Mouse (Mus musculus) liver, embryonic 15.5 days (tissue): ENCODE data around the gene Pus3. TPM values are rescaled to one million over a fixed set of nuclear protein-coding genes. Genes with fewer than 3 reads are reported as not detected.

Experiments
- ATAC-seq: fragments of 200-750 bp; cut with Nextera tagmentation; 2 replicates; pipeline ENCODE4 v1.8.0; 2017; ENCODE audit warnings: moderate number of reproducible peaks, mild to moderate bottlenecking, moderate library complexity; ENCODE audit not compliant: insufficient read depth
- H3K27ac ChIP-seq: fragments of 300-500 bp; sonication (generic); replicated peaks from 2 replicates; pipeline ENCODE4 v1.5.1; 2015; ENCODE audit warnings: mild to moderate bottlenecking, inconsistent platforms
- H3K27me3 ChIP-seq: fragments of 300-500 bp; sonication (generic); 2 replicates; pipeline ENCODE4 v1.6.1; 2015; ENCODE audit warnings: mild to moderate bottlenecking, inconsistent platforms
- H3K36me3 ChIP-seq: fragments of 300-500 bp; sonication (generic); replicated peaks from 2 replicates; pipeline ENCODE4 v1.6.1; 2015; ENCODE audit warnings: moderate library complexity, mild to moderate bottlenecking, inconsistent platforms
- H3K4me1 ChIP-seq: fragments of 300-500 bp; sonication (generic); replicated peaks from 2 replicates; pipeline ENCODE4 v1.6.1; 2015; ENCODE audit warnings: inconsistent platforms
- H3K4me2 ChIP-seq: fragments of 300-500 bp; sonication (generic); 2 replicates; pipeline ENCODE4 v1.6.1; 2015; ENCODE audit warnings: moderate library complexity, mild to moderate bottlenecking, inconsistent platforms
- H3K4me3 ChIP-seq: fragments of 300-500 bp; sonication (generic); replicated peaks from 2 replicates; pipeline ENCODE4 v1.5.1; 2015; ENCODE audit warnings: mild to moderate bottlenecking, inconsistent platforms
- H3K9ac ChIP-seq: fragments of 300-500 bp; sonication (generic); 2 replicates; pipeline ENCODE4 v1.6.1; 2015; ENCODE audit warnings: moderate library complexity, mild to moderate bottlenecking, inconsistent platforms
- H3K9me3 ChIP-seq: fragments of 300-500 bp; sonication (generic); replicated peaks from 2 replicates; pipeline ENCODE4 v1.6.1; 2016; ENCODE audit warnings: inconsistent platforms
- WGBS: fragments of 180-500 bp; shearing (Covaris S2); methylation state at CpG from one replicate; pipeline ENCODE4 v1.1.7; 2015; ENCODE audit warnings: mixed read lengths; ENCODE audit not compliant: insufficient replicate concordance; 5-methylcytosine and 5-hydroxymethylcytosine counted together
- polyA plus RNA-seq: library from polyadenylated mRNA; unstranded; fragments of >200 nt; fragmentation: Nextera tagmentation; extraction: Ambion mirVana; gene quantifications from 2 replicates; pipeline ENCODE4 v1.2.1, GENCODE M21; 2015

The Pus3 gene
- 6.0 and 6.4 TPM in 2 replicates for polyA plus RNA-seq

GRCm38 (mm10) chr9:35558257-35559008, at the start of gene Pus3, which contains the start of gene Ddx25:
Gene Pus3 (plus strand): TSS chr9:35558595.
Gene Ddx25 (minus strand): TSS chr9:35558528.
- peak within 1 kb of the TSS; percentile 78 for H3K4me2 ChIP-seq
- H3K9ac ChIP-seq = peak within 1 kb of the TSS; percentile 54
- WGBS = 2% methylated on average over 57 of the region's 59 CpGs
- peaks cover 34% of the 10 kb centered on the region for H3K4me1 ChIP-seq
- ATAC-seq = peak; percentile 41; the same call in 1 of the 2 replicates
- H3K9me3 ChIP-seq = no peaks in the 10 kb centered on the region
- peak within 1 kb of the TSS; percentile 73 for H3K4me3 ChIP-seq
- 0 out of 2 replicates have a peak within 1 kb of the TSS, but pooled peaks have one; percentile 14 for H3K27ac ChIP-seq
- H3K27me3 ChIP-seq = peaks cover 52% of the 10 kb centered on the region
- H3K36me3 ChIP-seq = peaks cover 14% of the 10 kb centered on the region

DNA sequence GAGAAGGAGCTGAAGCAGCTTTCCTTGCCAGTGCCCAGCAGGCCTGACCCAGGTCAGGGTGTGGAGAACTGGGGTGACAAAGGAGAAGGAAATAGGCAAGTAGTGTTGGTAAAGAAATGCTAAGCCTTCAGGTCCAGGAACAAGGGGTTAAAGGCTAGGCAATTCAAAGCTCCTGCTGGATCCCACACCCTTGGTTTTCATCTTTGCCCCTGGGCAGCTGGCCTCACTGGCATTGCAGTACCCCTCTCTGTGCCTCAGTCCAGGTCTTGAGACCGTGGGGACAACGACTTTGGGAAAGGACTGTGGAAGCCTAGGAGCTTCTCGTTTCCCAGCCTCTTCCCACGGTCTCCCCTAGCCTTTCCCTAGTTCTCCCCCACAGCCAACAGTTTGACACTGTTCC, 44.5 kb upstream of the Pus3 start:
- WGBS = 46% methylated on average over 4 of the region's 4 CpGs
- Histone ChIP-seq H3K27ac (no peak overlapping the region), H3K4me3 (no peak overlapping the region), H3K4me2 (no peak overlapping the region), H3K27me3 (no peaks in the 10 kb centered on the region), H3K9ac (no peak overlapping the region), H3K36me3 (no peaks in the 10 kb centered on the region), H3K9me3 (no peaks in the 10 kb centered on the region), H3K4me1 (no peaks in the 10 kb centered on the region)
- ATAC-seq = no peak

DNA sequence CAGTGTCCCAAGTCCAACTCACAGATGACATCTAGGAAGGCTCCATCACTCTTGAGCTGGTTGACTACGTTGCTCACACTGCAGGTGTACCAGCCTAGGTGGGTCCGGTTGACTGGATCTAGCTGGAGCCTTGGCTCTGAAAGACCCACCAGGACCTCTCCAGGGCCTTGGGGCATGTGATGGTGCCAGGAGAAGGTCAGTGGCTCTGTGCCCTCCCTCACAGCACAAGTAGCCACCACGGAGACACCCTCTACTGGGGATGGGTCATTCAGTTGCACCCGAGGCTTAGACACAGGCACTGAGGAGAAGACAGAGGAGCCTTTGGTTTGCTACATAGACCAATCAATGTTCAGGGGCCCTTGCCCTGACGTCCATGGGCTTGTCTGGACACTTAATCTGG, 42.2 kb upstream of the Pus3 start:
- no peak overlapping the region for H3K4me3 ChIP-seq
- 0 out of 2 replicates have a peak, but pooled peaks cover 4% of the 10 kb centered on the region for H3K4me1 ChIP-seq
- no peak overlapping the region for H3K9ac ChIP-seq
- H3K36me3 ChIP-seq = no peaks in the 10 kb centered on the region
- no peak overlapping the region for H3K4me2 ChIP-seq
- WGBS = 53% methylated on average over 5 of the region's 5 CpGs
- no peaks in the 10 kb centered on the region for H3K9me3 ChIP-seq
- no peaks in the 10 kb centered on the region for H3K27me3 ChIP-seq
- no peak overlapping the region for H3K27ac ChIP-seq
- ATAC-seq = no peak

DNA sequence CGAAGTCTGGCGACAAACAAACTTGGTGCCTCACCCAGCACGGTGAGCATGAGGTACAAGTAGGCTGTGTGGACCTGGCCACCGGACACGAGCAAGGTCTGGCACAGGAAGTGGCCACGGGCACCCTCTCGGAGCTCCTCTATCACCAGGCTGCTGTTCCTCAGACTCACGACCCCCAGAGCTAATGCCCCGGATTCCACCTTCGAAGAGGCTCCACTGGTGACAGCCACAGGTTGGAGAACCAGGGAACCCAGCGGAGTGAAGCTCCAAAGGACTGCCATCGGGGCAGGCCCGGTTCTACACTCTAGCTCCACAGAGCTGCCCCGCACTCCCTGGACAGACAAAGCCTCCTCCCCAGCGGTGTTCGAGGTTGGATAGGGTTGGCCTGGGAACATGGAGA, 41.7 kb upstream of the Pus3 start:
- ATAC-seq = no peak
- Histone ChIP-seq H3K9me3 (no peaks in the 10 kb centered on the region), H3K9ac (no peak overlapping the region), H3K27me3 (no peaks in the 10 kb centered on the region), H3K4me2 (no peak overlapping the region), H3K4me3 (no peak overlapping the region), H3K27ac (no peak overlapping the region), H3K36me3 (no peaks in the 10 kb centered on the region), H3K4me1 (0 out of 2 replicates have a peak, but pooled peaks cover 4% of the 10 kb centered on the region)
- 64% methylated on average over 16 of the region's 16 CpGs for whole genome bisulfite sequencing

GRCm38 (mm10) chr9:35518169-35518568, 40.2 kb upstream of the Pus3 start, which contains the start of gene Gm1113:
Gene Gm1113 (minus strand): TSS chr9:35518269.
- Histone ChIP-seq H3K9me3 (no peaks in the 10 kb centered on the region), H3K36me3 (no peaks in the 10 kb centered on the region), H3K9ac (no peak within 1 kb of the TSS), H3K4me3 (no peak within 1 kb of the TSS), H3K27ac (no peak within 1 kb of the TSS), H3K4me1 (0 out of 2 replicates have a peak, but pooled peaks cover 4% of the 10 kb centered on the region), H3K4me2 (no peak within 1 kb of the TSS), H3K27me3 (no peaks in the 10 kb centered on the region)
- WGBS = 43% methylated on average over 3 of the region's 3 CpGs
- ATAC-seq = no peak

- ATAC-seq = no peak
- Histone ChIP-seq H3K27me3 (no peaks in the 10 kb centered on the region), H3K36me3 (no peaks in the 10 kb centered on the region), H3K9ac (no peak overlapping the region), H3K9me3 (no peaks in the 10 kb centered on the region), H3K4me1 (0 out of 2 replicates have a peak, but pooled peaks cover 4% of the 10 kb centered on the region), H3K27ac (no peak overlapping the region), H3K4me2 (no peak overlapping the region), H3K4me3 (no peak overlapping the region)
- WGBS = 52% methylated on average over 6 of the region's 6 CpGs
Observed at GRCm38 (mm10) chr9:35520631-35521348, 37.6 kb upstream of the Pus3 start.

- no peak overlapping the region for H3K4me2 ChIP-seq
- ATAC-seq = no peak
- no peak overlapping the region for H3K9ac ChIP-seq
- no peaks in the 10 kb centered on the region for H3K36me3 ChIP-seq
- no peak overlapping the region for H3K27ac ChIP-seq
- H3K4me1 ChIP-seq = 0 out of 2 replicates have a peak, but pooled peaks cover 4% of the 10 kb centered on the region
- H3K27me3 ChIP-seq = no peaks in the 10 kb centered on the region
- WGBS = 61% methylated on average over 2 of the region's 2 CpGs
- no peaks in the 10 kb centered on the region for H3K9me3 ChIP-seq
- no peak overlapping the region for H3K4me3 ChIP-seq
Observed at GRCm38 (mm10) chr9:35522241-35522640, 36.2 kb upstream of the Pus3 start.

GRCm38 (mm10) chr9:35522821-35523515, 35.4 kb upstream of the Pus3 start:
- Histone ChIP-seq H3K27me3 (no peaks in the 10 kb centered on the region), H3K36me3 (no peaks in the 10 kb centered on the region), H3K4me3 (no peak overlapping the region), H3K4me1 (0 out of 2 replicates have a peak, but pooled peaks cover 4% of the 10 kb centered on the region), H3K9me3 (no peaks in the 10 kb centered on the region), H3K4me2 (no peak overlapping the region), H3K27ac (no peak overlapping the region), H3K9ac (no peak overlapping the region)
- ATAC-seq = no peak
- 37% methylated on average over 1 of the region's 1 CpGs for WGBS

DNA sequence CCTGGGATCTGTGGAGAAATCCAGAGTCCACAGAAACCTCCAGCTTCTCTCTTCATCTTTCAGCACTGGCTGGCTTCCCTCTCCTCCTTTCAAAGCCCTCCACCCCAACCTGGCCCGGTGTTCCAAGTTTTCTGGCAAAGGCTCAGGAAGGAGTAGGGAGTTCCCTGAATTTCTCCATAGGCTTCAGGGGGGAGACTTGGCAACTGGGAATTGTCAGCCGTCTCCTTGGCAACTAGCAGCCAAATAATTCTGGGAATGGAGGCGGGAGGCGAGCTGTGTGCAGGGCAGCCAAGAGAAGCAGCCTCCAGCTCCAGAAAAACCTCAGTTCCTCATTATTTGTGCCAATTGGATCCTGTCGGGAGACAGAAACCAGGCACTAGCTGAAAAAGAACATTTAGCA, 34.9 kb upstream of the Pus3 start:
- WGBS = 63% methylated on average over 5 of the region's 5 CpGs
- no peaks in the 10 kb centered on the region for H3K36me3 ChIP-seq
- no peak overlapping the region for H3K4me3 ChIP-seq
- ATAC-seq = no peak
- H3K27me3 ChIP-seq = no peaks in the 10 kb centered on the region
- no peaks in the 10 kb centered on the region for H3K9me3 ChIP-seq
- 0 out of 2 replicates have a peak, but pooled peaks cover 4% of the 10 kb centered on the region for H3K4me1 ChIP-seq
- no peak overlapping the region for H3K9ac ChIP-seq
- no peak overlapping the region for H3K27ac ChIP-seq
- H3K4me2 ChIP-seq = no peak overlapping the region

DNA sequence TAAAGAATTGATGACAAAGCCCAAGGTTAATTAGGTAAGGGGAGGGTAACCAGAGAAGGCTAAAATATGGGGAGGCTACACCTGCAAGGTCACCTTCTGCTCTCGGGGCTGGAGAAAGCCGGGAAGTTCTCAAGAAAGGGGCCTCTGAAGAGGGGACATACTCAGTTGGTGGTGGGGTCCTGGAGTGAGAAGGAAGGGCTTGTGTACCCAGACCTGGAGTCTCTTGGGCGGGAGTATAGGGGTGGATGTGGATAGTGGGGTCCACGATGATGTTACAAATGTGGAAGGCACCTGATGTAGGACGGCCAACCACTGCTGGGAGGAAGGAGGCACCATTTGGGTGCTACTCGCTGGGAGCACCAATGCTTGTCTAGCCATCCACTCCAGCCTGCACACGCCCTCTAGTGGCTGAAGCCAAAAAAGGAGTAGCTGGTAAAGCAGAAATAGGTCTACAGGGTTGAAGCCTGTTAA, 34.4 kb upstream of the Pus3 start:
- Histone ChIP-seq H3K27ac (no peak overlapping the region), H3K27me3 (no peaks in the 10 kb centered on the region), H3K9ac (no peak overlapping the region), H3K4me1 (0 out of 2 replicates have a peak, but pooled peaks cover 4% of the 10 kb centered on the region), H3K4me2 (no peak overlapping the region), H3K36me3 (no peaks in the 10 kb centered on the region), H3K9me3 (no peaks in the 10 kb centered on the region), H3K4me3 (no peak overlapping the region)
- 18% methylated on average over 7 of the region's 7 CpGs for WGBS
- ATAC-seq = no peak
